ENCODE assay signal across 11 mouse cellular contexts in the genomic region with DNA sequence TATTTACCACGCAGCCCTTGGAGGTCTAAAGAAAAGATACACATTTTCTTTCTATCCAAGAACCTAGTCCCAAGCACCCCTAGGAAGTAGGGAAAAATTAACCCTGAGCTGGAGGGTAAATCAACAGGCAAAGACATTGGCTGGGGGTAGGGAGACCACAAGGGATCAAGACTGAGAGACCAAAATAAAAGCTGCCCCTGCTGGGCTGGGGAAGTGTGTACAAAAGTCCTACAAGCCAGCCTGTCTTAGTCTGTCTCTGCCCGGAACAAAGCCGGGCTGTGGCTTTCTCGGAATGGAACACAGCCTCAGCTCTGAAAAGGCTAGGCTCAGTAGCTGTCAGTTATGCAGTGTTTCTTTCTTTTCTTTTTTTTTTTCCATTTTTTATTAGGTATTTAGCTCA.
DNase-seq lines count a peak whose midpoint lies in the region; ATAC-seq and TF ChIP-seq lines count a peak whose summit lies in the region.
"Had no signal": no experiment of that assay in that cellular context is flagged by ENCODE, and none has a peak within 500 bp of the region (broad histone marks: within the 10 kb centered on the region; RNA-seq: fewer than 3 reads in every experiment).

No protein-coding gene starts in this region.

- TF ChIP-seq CTCF in midbrain, postnatal 0 days (IDR thresholded peaks at IDR 0.05), result no peak

- ATAC-seq in midbrain, postnatal 0 days (ENCODE audit: low FRiP score), result no peak
- ATAC-seq in intestine, embryonic 15.5 days, result peak; percentile 57
- ATAC-seq in stomach, embryonic 16.5 days (ENCODE audit: insufficient read depth, low FRiP score), result peak; percentile 21; the same call in 1 of the 2 replicates

- no peak overlapping the region for H3K9ac ChIP-seq in midbrain, postnatal 0 days (replicated peaks; ENCODE audit: low read length, poor library complexity, severe bottlenecking)
- H3K9ac ChIP-seq in intestine, embryonic 15.5 days, result no peak overlapping the region
- no peak overlapping the region for H3K9ac ChIP-seq in stomach, embryonic 16.5 days (ENCODE audit: low read length)

- H3K9me3 ChIP-seq in midbrain, embryonic 10.5 days (replicated peaks), result no peaks in the 10 kb centered on the region
- no peaks in the 10 kb centered on the region for H3K9me3 ChIP-seq in midbrain, postnatal 0 days (ENCODE audit: low read length)
- no peaks in the 10 kb centered on the region for H3K9me3 ChIP-seq in intestine, embryonic 15.5 days
- no peaks in the 10 kb centered on the region for H3K9me3 ChIP-seq in stomach, embryonic 16.5 days (replicated peaks; ENCODE audit: control insufficient read depth, low read length)

- H3K4me2 ChIP-seq in midbrain, postnatal 0 days (ENCODE audit: low read depth, low read length, poor library complexity, severe bottlenecking), result no peak overlapping the region
- no peak overlapping the region for H3K4me2 ChIP-seq in intestine, embryonic 15.5 days (replicated peaks)
- no peak overlapping the region for H3K4me2 ChIP-seq in stomach, embryonic 16.5 days (ENCODE audit: low read depth, low read length)

- peak overlapping the region; percentile 75 for H3K27ac ChIP-seq in midbrain, embryonic 10.5 days (replicated peaks)
- no peak overlapping the region for H3K27ac ChIP-seq in midbrain, postnatal 0 days (ENCODE audit: low read depth, low read length)
- H3K27ac ChIP-seq in intestine, embryonic 15.5 days, result no peak overlapping the region
- H3K27ac ChIP-seq in stomach, embryonic 16.5 days (ENCODE audit: low read length), result peak overlapping the region; percentile 62

- peaks cover 5% of the 10 kb centered on the region; the same call in 1 of the 2 replicates for H3K27me3 ChIP-seq in midbrain, embryonic 10.5 days (ENCODE audit: low read depth, poor library complexity, severe bottlenecking)
- H3K27me3 ChIP-seq in midbrain, postnatal 0 days (ENCODE audit: insufficient read depth, low read length), result no peaks in the 10 kb centered on the region
- H3K27me3 ChIP-seq in intestine, embryonic 15.5 days (replicated peaks), result no peaks in the 10 kb centered on the region
- H3K27me3 ChIP-seq in stomach, embryonic 16.5 days (ENCODE audit: control insufficient read depth, insufficient read depth, low read length), result no peaks in the 10 kb centered on the region

- peaks cover 22% of the 10 kb centered on the region for H3K4me1 ChIP-seq in midbrain, embryonic 10.5 days
- peaks cover 6% of the 10 kb centered on the region; the same call in 1 of the 2 replicates for H3K4me1 ChIP-seq in midbrain, postnatal 0 days (ENCODE audit: insufficient read depth, low read length)
- no peaks in the 10 kb centered on the region for H3K4me1 ChIP-seq in intestine, embryonic 15.5 days (replicated peaks)
- no peaks in the 10 kb centered on the region for H3K4me1 ChIP-seq in stomach, embryonic 16.5 days (ENCODE audit: control insufficient read depth, insufficient read depth, low read length)

- no peak overlapping the region for H3K4me3 ChIP-seq in midbrain, embryonic 10.5 days
- H3K4me3 ChIP-seq in midbrain, postnatal 0 days (ENCODE audit: low read depth, low read length), result no peak overlapping the region
- H3K4me3 ChIP-seq in intestine, embryonic 15.5 days (replicated peaks), result no peak overlapping the region
- no peak overlapping the region for H3K4me3 ChIP-seq in stomach, embryonic 16.5 days (replicated peaks; ENCODE audit: low read length)

- DNase-seq in embryo, embryonic 11 days, result peak; percentile 44
- no peak for DNase-seq in embryo, embryonic 10 days (ENCODE audit: low spot score)
- peak; percentile 43 for DNase-seq in midbrain, embryonic 10.5 days (ENCODE audit: low spot score)
- no peak for DNase-seq in midbrain, postnatal 0 days (ENCODE audit: low spot score)
- DNase-seq in left cerebral cortex, adult 18-20 months (ENCODE audit: low spot score in 2 of 2), result no peak
- DNase-seq in cerebellum, adult 11-12 months, result no peak
- DNase-seq: adrenal gland, postnatal 25 days; layer of hippocampus, postnatal 36 days; retina, postnatal 1 day had no signal

- 23% methylated on average over 4 of the region's 4 CpGs for WGBS in midbrain, embryonic 10.5 days
- WGBS in midbrain, postnatal 0 days, result 21% methylated on average over 4 of the region's 4 CpGs
- WGBS in intestine, embryonic 15.5 days, result 83% methylated on average over 4 of the region's 4 CpGs
- WGBS in stomach, embryonic 16.5 days, result 55% methylated on average over 4 of the region's 4 CpGs

- no peaks in the 10 kb centered on the region for H3K36me3 ChIP-seq in midbrain, embryonic 10.5 days
- H3K36me3 ChIP-seq in midbrain, postnatal 0 days (ENCODE audit: insufficient read depth, low read length), result no peaks in the 10 kb centered on the region
- no peaks in the 10 kb centered on the region for H3K36me3 ChIP-seq in intestine, embryonic 15.5 days
- H3K36me3 ChIP-seq in stomach, embryonic 16.5 days (ENCODE audit: control insufficient read depth, insufficient read depth, low read length), result no peaks in the 10 kb centered on the region

Comparison
In these comparisons a context has a peak if more than half of its experiments do, and no peak if none do; other contexts are left out.
1. DNase-seq: peak in embryo, embryonic 11 days (single experiment) and midbrain, embryonic 10.5 days (single experiment); none in embryo, embryonic 10 days (single experiment), midbrain, postnatal 0 days (single experiment), left cerebral cortex, adult 18-20 months (0 of 2) and cerebellum, adult 11-12 months (single experiment).
2. H3K27ac ChIP-seq: peak in midbrain, embryonic 10.5 days (single experiment) and stomach, embryonic 16.5 days (single experiment); none in midbrain, postnatal 0 days (single experiment) and intestine, embryonic 15.5 days (single experiment).